Mouse (Mus musculus) brain, embryonic 14.5 days (tissue): Measurements from ENCODE around the gene Dbr1. TPM values are rescaled to one million over a fixed set of nuclear protein-coding genes. Genes with fewer than 3 reads are reported as not detected.

Source experiments
- DNase-seq: peaks from one replicate; pipeline ENCODE4 v3.0.0-alpha.2; 2011; ENCODE audit warnings: low read depth
- CTCF ChIP-seq: fragments of 200-500 bp; IDR thresholded peaks from 2 replicates; pipeline ENCODE4 v1.5.1; 2012; ENCODE audit warnings: inconsistent platforms, mild to moderate bottlenecking, moderate library complexity, borderline replicate concordance; ENCODE audit not compliant: insufficient read depth, insufficient read length; ENCODE audit errors: extremely low read depth
- POLR2A ChIP-seq: fragments of 200-500 bp; IDR thresholded peaks from 2 replicates; pipeline ENCODE4 v1.6.1; 2012; ENCODE audit warnings: mild to moderate bottlenecking, inconsistent platforms, borderline replicate concordance; ENCODE audit not compliant: poor library complexity, insufficient read depth, insufficient read length, severe bottlenecking; ENCODE audit errors: extremely low read depth
- polyA plus RNA-seq: library from polyadenylated mRNA; depleted of rRNA; stranded (reverse); fragments of >200 nt; gene quantifications from 2 replicates; pipeline ENCODE4 v1.2.3, GENCODE M21; 2012; rRNA removed

Dbr1 gene
- 18.0 and 19.6 TPM in 2 replicates for polyA plus RNA-seq

DNA sequence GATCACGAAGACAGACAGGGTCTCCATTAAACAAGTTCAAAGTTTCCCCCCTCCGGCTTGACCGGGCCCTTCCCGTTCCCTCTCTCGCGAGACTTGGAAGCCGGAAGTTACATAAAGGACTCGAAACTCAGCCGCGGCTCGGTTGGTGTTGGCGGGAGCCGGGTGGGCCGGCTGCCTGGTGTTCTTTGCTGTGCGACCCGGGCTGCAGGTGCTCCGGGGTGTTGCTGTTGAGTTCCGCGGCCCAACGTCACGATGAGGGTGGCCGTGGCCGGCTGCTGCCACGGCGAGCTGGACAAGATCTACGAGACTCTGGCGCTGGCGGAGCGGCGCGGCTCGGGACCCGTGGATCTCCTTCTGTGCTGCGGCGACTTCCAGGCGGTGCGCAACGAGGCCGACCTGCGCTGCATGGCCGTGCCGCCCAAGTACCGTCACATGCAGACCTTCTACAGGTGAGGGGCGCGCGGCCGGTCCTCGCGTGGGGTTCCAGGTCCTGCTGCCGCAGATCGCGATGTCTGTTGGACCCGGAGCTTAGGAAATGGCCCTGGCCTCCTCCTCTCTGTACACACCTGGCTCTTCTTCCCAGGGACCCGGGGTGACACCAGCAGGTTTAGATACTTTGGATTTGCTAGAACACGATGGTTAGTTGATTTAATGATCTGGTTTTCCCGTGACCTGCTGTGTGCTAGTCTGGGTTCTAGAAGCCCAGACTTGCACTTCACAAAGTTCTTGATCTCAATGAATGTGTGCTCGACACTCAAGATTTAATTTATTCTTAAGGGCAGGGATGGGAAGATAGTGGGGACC lies at the start of gene Dbr1:
Gene Dbr1, plus strand, starts transcription at position 123 of the 804 bp plus-strand sequence.
- TF ChIP-seq CTCF, result no peak
- TF ChIP-seq POLR2A, result peak; percentile 79; the same call in 1 of the 2 replicates
- DNase-seq, result peak; percentile 95

DNA sequence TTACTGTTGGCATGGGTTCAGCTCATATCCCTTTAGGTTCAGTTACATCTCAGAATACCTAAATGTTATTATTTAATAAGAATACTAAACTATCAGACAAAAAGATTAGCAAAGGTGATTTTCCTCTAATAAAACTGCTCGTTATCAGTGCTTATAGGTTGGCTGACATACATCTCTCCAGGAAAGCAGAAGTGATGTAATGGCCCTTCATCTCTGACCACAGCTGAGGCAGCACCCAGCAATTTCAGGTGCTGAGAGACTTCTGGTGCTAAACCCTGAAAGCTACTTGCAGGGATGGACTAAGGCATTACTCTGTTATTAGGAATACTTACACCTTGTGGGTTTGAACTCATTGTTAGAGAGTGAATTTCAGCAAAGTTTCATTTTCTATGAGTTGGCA lies 43.7 kb upstream of the Dbr1 start:
- DNase-seq, result no peak
- TF ChIP-seq CTCF, result no peak
- TF ChIP-seq POLR2A, result no peak

DNA sequence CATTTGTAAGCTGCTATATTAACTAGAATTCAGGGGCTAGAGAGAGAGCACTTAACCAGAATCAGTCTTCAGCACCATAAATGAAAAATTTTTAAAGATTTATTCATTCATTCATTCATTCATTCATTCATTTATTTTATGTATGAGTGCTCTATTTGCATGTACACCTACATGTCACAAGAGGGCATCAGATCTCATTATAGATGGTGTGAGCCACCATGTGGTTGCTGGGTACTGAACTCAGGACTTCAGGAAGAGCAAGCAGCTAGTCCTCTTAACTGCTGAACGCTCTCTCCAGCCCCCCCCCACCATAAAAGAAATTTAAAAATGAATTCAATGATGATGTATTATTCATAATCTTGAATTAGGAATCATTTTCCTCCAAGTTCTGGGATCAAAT lies 29.3 kb upstream of the Dbr1 start:
- DNase-seq, result no peak
- TF ChIP-seq CTCF (no peak), POLR2A (no peak)

DNA sequence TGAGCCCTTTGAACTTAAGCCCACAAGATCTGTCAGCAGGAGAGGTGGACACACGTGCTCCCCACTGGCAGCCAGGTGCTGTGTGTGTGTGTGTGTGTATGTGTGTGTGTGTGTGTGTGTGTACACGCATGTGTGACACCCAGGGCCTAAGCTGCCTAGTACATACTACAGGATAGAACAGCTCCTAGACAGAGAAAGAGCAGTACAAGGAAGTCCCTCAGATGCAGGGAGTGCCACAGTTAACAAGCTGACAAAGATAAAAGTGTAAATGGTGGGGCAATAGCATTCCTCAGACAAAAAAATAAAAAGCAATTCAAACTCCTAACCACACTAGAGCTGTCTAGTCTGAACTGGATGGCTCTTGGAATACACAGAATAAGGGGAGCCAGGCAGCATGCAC lies 23.5 kb upstream of the Dbr1 start:
- no peak for DNase-seq
- TF ChIP-seq POLR2A (no peak), CTCF (no peak)

DNA sequence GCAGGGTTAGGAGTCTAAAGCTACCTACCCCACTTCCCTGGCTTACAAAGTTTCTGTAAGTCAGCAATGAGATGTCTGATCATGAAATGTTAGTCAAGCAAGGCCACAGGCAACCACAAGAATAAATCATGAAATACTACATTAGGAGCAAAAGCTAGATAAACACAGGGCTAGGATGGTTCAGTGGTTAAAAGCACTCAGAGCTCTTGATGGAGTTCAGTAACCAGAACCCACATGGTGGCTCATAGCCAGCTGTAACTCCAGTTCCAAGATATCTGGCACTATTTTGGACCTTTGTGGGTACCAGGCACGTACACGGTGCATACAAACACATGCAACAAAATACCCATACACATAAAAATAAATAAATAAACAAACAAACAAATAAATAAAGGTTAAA lies 22.6 kb upstream of the Dbr1 start:
- DNase-seq, result no peak
- TF ChIP-seq CTCF (no peak), POLR2A (no peak)

GRCm38 (mm10) chr9:99554052-99554451 lies 21.5 kb upstream of the Dbr1 start:
- no peak for DNase-seq
- no peak for TF ChIP-seq CTCF
- no peak for TF ChIP-seq POLR2A

GRCm38 (mm10) chr9:99555253-99555652 lies 20.3 kb upstream of the Dbr1 start:
- TF ChIP-seq POLR2A (no peak), CTCF (no peak)
- no peak for DNase-seq

GRCm38 (mm10) chr9:99557580-99558300 lies 17.9 kb upstream of the Dbr1 start:
- TF ChIP-seq CTCF, result no peak
- no peak for TF ChIP-seq POLR2A
- no peak for DNase-seq

DNA sequence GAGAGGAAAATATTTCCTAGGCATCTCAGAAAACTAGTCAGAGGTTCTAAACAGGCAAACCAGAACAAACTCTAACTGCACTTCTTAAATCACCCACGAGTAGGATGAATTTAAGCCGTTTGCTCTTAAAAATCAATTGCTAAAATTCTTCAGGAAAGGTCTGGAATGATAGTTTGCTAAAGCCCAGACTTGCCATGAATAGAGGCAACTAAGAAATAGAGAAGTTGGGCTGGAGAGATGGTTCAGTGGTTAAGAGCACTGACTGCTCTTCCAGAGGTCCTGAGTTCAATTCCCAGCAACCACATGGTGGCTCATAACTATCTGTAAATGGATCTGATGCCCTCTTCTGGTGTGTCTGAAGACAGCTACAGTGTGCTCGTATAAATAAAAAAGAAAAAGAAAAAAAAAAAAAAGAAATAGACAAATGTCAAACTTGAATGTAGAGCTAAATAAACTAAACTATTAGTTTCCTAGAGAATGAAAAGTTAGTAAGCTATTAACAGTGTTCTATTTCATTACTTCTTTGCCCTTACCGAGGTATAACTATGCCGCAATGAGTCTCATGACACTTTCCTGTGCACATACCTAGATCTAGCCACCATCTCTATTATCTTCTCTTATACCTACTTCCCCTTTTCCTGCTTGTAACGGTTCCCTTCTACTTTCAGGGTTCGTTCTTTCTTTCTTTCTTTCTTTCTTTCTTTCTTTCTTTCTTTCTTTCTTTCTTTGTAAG lies 16.6 kb upstream of the Dbr1 start:
- no peak for DNase-seq
- no peak for TF ChIP-seq CTCF
- no peak for TF ChIP-seq POLR2A

DNA sequence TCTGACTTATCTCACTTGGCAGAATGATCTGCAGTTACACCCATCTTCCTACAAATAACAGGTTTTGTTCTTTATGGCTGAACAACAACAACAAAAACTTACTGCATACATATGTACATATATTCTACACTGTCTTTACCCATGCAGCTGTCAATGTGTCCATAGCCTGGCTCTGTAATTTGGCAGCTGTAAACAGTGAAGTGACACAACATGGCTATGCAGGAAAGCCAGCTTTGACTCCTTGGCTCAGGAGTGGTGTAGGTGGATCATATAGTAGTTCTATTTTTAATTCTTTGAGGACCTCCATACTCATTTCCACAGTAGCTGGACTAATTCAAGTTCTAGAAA lies 16.1 kb upstream of the Dbr1 start:
- TF ChIP-seq POLR2A (no peak), CTCF (no peak)

GRCm38 (mm10) chr9:99560389-99560788 lies 15.2 kb upstream of the Dbr1 start:
- no peak for DNase-seq
- no peak for TF ChIP-seq POLR2A
- no peak for TF ChIP-seq CTCF

More for the DNA sequence above, 16.1 kb upstream of the Dbr1 start:
- no peak for DNase-seq
